Mouse (Mus musculus) ES-CJ7 (cell line): Measurements from ENCODE around the gene Gm28845.
"Not testable (repeated sequence)": the region's sequence is repeated elsewhere in the genome, so short reads cannot be mapped to it uniquely, and the experiment has no call there.

ENCODE experiments used
- DNase-seq: peaks from one replicate; pipeline ENCODE4 v3.0.0; 2011; ENCODE audit warnings: low read depth, low spot score

The Gm28845 gene

GRCm38 (mm10) chr1:65107654-65108279, 11.6 kb downstream of the Gm28845 start:
- no peak for DNase-seq

- DNase-seq = no peak
These were observed 16.1 kb downstream of the Gm28845 start, which contains the start of gene Cryga for GRCm38 (mm10) chr1:65103273-65103672. Gene Cryga (minus strand): TSS chr1:65103373.

DNA sequence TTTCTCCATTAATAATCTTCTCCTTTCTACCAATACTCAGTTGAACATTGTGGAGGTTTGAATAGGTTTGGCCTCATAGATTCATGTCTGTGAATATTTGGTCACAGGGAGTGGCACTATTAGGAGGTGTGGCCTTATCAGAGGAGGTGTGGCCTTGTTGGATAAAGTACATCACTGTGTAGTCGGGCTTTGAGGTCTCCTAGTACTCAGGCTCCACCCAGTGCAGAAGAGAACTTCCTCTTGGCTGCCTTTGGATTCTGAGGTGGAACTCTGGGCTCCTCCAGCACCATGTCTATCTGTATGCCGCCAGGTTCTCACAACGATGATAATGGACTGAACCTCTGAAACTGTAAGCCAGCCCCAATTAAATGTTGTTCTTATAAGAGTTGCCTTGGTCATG, 22.4 kb downstream of the Gm28845 start:
- DNase-seq = no peak

DNA sequence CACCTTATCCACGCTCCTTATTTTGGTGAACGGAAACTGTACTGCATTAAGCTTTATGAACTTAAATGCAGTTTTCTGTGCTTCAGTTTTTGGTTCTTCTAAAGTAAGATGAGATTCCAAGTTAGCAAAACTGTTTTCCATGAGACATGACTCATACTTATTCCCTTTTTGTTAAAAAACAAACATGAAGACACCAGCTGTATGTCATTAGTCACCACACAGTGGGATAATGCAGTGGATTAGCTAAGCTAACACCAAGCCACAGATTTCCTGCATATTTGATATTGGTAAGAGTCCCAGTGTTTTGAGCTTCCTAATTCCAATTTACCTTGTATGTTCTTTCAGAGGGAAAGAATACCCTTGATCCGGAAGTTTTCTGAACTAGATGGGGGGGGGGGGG, 27.8 kb downstream of the Gm28845 start:
- no peak for DNase-seq

DNA sequence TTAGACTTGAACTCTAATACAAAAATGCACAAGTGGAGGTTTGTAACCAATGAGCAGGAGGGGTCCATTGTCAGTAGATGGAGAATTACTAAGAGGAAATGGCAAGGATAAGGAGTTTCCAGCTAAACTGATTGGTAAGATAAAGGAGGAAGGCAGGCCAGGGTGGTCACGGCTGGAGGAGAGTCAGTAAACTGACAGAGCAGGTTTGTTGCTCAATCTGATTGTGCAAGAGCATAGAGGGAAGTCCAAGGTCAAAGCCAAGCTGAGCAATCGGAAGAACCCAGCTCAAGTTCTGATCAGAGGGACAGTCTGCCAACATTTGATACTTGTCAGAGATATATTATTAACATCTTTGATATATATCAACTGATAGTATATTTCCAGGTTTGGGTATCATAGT, 29.0 kb downstream of the Gm28845 start:
- DNase-seq = no peak

DNA sequence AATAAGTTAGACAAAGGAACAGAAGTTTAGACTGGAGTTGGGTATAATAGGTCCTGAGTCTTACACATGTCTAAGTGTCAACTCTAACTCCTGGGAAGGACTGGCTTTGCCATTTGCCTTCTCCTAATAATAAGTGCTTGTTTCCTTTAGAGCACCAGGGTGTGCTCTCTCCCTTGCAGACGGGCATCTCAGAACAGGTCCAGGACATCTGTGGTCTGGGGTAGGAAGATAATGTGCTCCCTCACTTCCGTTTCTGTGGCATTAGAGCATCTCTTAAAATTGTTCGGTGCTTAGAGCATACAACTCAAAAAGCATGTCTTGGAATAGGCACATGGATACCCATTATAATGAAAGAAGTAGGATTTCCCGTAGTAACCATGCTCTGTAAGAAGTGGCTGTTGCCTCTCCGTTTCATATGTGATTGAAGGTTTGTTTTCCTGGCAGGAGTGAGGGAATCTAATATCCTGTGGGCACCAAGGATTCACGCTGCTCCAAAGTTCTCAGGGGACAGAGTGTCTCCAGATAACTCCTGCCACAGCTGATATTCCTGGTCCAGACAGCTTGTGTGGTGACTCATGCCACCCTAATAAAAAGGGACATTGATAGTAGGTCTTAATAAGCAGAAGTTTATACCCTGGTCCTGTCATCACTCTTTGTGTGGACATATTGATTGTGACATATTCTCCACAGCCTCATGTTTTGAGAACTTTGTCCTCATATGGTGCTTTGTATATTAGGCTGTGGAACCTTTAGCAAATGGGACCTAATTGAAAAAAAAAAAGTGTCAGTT, 30.6 kb downstream of the Gm28845 start:
- no peak for DNase-seq

DNA sequence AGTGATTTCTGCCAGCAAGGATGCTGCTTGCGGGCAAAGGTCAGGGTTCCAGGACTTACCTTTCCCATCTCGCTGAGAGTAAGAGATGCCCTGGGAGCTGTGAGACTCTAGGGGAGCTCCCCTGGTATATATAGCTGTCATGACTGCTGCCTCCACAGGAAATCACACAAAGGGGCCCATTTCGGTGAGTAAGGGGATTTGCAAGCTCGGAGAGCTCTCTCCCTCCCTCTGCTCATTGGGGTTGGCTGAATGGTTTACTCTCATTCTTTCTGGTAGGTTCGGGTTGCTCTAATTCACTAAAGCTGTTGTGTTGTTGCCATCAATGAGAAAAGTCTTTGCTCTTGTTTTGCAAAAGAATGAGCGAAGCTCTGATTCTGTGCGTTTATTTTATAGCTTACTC, 37.2 kb downstream of the Gm28845 start, which contains the start of gene Crygb:
Gene Crygb, minus strand, starts transcription at position 101 of the 400 bp plus-strand sequence.
- DNase-seq = no peak

DNA sequence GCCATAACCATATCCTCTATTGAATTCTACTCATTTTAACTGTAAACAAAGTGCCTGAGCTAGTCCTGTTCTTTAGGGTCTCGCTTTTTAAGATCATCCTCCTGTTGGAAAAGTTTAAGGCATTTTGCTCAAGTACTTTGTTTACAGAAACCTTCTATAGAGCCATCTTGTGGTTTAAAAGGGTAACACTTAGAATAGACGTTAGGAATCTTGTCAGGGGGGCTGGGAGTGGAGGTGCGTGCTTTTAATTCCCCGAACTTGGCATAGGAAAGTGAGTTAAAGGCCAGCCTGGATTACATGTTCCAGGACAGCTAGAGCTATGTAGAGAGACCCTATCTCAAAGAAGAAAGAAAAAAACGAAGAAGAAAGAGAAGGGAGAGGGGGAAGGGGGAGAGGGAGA, 43.8 kb downstream of the Gm28845 start:
- peak; percentile 37 for DNase-seq

DNA sequence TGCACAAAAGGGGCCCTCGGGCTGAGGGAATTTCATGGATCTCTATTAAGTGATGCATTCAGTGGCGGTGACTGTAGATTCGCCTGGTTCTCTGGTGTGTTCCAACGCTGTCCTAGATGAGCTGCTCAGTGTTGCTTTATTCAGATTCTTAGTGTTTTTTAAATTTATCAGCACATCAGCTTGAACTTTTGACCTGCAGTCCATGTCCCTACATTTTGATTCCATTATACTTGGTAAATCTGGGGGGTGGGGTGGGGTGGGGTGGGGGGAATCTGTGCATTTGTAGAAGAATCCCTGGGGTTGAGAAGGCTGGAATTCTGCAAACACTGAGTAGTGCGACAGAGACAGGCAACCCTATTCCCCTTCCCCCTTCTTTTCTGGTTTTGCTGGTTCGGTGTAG, 45.8 kb downstream of the Gm28845 start, which contains the start of gene Crygc:
Gene Crygc, minus strand, starts transcription at position 101 of the 400 bp plus-strand sequence.
- DNase-seq = no peak

GRCm38 (mm10) chr1:65067842-65068241, 51.5 kb downstream of the Gm28845 start:
- peak; percentile 75 for DNase-seq

DNA sequence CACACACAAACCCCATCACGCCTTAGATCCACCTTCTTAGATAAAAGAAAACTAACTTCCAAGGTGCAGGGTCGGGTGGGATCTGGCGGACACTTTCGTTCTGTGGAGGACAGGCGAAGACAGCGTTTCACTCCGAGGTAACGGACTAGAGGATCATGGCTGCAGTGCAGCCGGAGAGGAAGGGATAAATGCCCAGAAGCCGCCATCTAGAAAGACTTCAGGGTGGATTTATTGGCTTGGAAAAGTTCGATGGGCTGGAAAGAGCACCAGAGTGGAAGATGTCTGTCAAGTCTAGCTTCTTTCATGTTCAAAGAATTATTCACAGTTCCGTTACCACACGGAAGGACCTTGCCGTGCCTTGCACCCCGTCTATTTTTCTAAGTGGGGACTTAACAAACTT, 55.2 kb downstream of the Gm28845 start:
- DNase-seq = no peak

- no peak for DNase-seq
These were observed 56.0 kb downstream of the Gm28845 start, which contains the start of gene Crygd for GRCm38 (mm10) chr1:65063352-65063751. Gene Crygd (minus strand): TSS chr1:65063452.

- DNase-seq = peak; percentile 56
These were observed 67.2 kb downstream of the Gm28845 start for GRCm38 (mm10) chr1:65052140-65052539.

- peak; percentile 64 for DNase-seq
These were observed 67.7 kb downstream of the Gm28845 start for GRCm38 (mm10) chr1:65051696-65052095.

GRCm38 (mm10) chr1:65050952-65051351, 68.4 kb downstream of the Gm28845 start, which contains the start of gene Cryge:
Gene Cryge (minus strand): TSS chr1:65051149.
- DNase-seq = not testable (repeated sequence)
